Mouse (Mus musculus) midbrain, embryonic 13.5 days (tissue): ENCODE measurements around the gene Klk12. TPM values are rescaled to one million over a fixed set of nuclear protein-coding genes. Genes with fewer than 3 reads are reported as not detected.

ENCODE experiments used
- ATAC-seq: fragments of 200-750 bp; cut with Nextera tagmentation; 2 replicates; pipeline ENCODE4 v1.8.0; 2017; ENCODE audit warnings: mild to moderate bottlenecking, moderate TSS enrichment, moderate library complexity
- H3K27ac ChIP-seq: fragments of 300-500 bp; sonication (generic); 2 replicates; pipeline ENCODE4 v1.5.1; 2015; ENCODE audit warnings: inconsistent platforms, mild to moderate bottlenecking, moderate library complexity
- H3K27me3 ChIP-seq: fragments of 300-500 bp; sonication (generic); 2 replicates; pipeline ENCODE4 v1.6.1; 2015; ENCODE audit warnings: mild to moderate bottlenecking, inconsistent platforms
- H3K36me3 ChIP-seq: fragments of 300-500 bp; sonication (generic); 2 replicates; pipeline ENCODE4 v1.6.1; 2015; ENCODE audit warnings: mild to moderate bottlenecking, inconsistent platforms
- H3K4me1 ChIP-seq: fragments of 300-500 bp; sonication (generic); replicated peaks from 2 replicates; pipeline ENCODE4 v1.6.1; 2015; ENCODE audit warnings: inconsistent platforms
- H3K4me2 ChIP-seq: fragments of 300-500 bp; sonication (generic); replicated peaks from 2 replicates; pipeline ENCODE4 v1.6.1; 2015; ENCODE audit warnings: moderate library complexity, mild to moderate bottlenecking, inconsistent platforms
- H3K4me3 ChIP-seq: fragments of 300-500 bp; sonication (generic); replicated peaks from 2 replicates; pipeline ENCODE4 v1.5.1; 2015; ENCODE audit warnings: mild to moderate bottlenecking, inconsistent platforms
- H3K9ac ChIP-seq: fragments of 300-500 bp; sonication (generic); replicated peaks from 2 replicates; pipeline ENCODE4 v1.6.1; 2015; ENCODE audit warnings: mild to moderate bottlenecking, inconsistent platforms
- H3K9me3 ChIP-seq: fragments of 300-500 bp; sonication (generic); 2 replicates; pipeline ENCODE4 v1.6.1; 2016; ENCODE audit warnings: mild to moderate bottlenecking, inconsistent platforms
- WGBS: fragments of 180-500 bp; shearing (Covaris S2); methylation state at CpG from one replicate; pipeline ENCODE4 v1.1.7; 2015; 5-methylcytosine and 5-hydroxymethylcytosine counted together
- polyA plus RNA-seq: library from polyadenylated mRNA; unstranded; fragments of >200 nt; fragmentation: Nextera tagmentation; extraction: Ambion mirVana; gene quantifications from 2 replicates; pipeline ENCODE4 v1.2.1, GENCODE M21; 2015

Gene Klk12
- polyA plus RNA-seq, 1 experiment from 2014 or later, result not detected

DNA sequence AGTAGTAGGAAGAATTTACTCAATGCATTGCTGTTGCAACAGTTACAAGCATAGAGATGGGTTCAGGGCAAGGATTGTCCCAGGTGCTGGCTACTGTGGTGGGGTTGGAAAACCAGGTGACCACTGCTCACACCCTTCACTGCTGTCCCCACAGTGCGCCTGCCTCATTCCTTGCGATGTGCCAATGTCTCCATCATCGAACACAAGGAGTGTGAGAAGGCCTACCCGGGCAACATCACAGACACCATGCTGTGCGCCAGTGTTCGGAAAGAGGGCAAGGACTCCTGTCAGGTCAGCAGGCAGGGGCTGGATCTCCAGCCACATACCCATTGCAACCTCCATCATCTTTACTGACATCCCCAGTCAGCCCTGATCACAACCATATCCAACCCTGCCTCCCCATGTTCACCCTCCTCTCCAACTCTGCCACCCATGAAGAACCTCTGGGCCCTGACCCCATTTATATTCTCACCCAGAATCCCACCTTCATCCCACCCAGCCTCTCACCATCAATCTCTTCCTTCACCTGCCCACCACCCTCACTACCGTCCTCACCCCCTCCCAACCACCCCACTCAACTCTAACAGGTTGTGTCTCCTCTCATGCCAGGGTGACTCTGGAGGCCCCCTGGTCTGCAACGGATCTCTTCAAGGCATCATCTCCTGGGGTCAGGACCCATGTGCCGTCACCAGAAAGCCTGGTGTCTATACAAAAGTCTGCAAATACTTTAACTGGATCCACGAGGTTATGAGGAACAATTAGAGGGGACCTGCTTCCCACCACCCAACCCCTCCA, 9.7 kb downstream of the Klk12 start:
- H3K4me1 ChIP-seq, result peaks cover 12% of the 10 kb centered on the region
- H3K9ac ChIP-seq, result no peak overlapping the region
- no peaks in the 10 kb centered on the region for H3K36me3 ChIP-seq
- H3K9me3 ChIP-seq, result no peaks in the 10 kb centered on the region
- 87% methylated on average over 10 of the region's 10 CpGs for WGBS
- H3K27ac ChIP-seq, result no peak overlapping the region
- H3K4me3 ChIP-seq, result no peak overlapping the region
- no peak overlapping the region for H3K4me2 ChIP-seq
- peaks cover 5% of the 10 kb centered on the region for H3K27me3 ChIP-seq
- ATAC-seq, result no peak

- Histone ChIP-seq H3K4me2 (no peak overlapping the region), H3K9me3 (no peaks in the 10 kb centered on the region), H3K4me1 (peaks cover 7% of the 10 kb centered on the region), H3K36me3 (no peaks in the 10 kb centered on the region), H3K9ac (no peak overlapping the region), H3K27me3 (peaks cover 7% of the 10 kb centered on the region), H3K27ac (no peak overlapping the region), H3K4me3 (no peak overlapping the region)
- no peak for ATAC-seq
- WGBS, result 74% methylated on average over 6 of the region's 6 CpGs
Measured at GRCm38 (mm10) chr7:43780241-43780640, 11.5 kb downstream of the Klk12 start.

DNA sequence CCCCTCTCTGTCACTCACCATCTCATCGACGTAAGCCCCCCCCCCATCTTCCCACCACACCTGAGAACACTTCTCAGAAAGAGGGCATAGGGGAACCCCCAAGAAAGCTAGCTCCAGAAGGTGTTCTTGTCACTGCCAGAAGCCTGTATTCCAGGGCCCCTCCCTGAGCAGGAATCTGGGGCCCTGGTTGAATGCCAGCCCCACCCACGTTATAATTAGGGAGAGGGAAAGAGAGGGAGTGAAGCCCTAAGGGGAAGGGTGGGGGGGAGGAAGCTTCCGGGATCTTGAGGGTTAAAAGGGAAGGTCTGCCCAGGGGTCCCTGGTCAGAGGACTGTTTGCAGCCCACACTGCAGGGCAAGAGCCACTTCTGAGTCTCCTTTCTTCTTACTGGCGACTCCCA, 12.0 kb downstream of the Klk12 start, which contains the start of gene Klk10:
TSS of gene Klk10 (plus strand) at position 290 of the 400 bp plus-strand sequence.
- H3K9ac ChIP-seq, result no peak within 1 kb of the TSS
- 52% methylated on average over 5 of the region's 5 CpGs for WGBS
- H3K9me3 ChIP-seq, result no peaks in the 10 kb centered on the region
- no peak within 1 kb of the TSS for H3K4me3 ChIP-seq
- no peaks in the 10 kb centered on the region for H3K36me3 ChIP-seq
- no peak within 1 kb of the TSS for H3K27ac ChIP-seq
- H3K27me3 ChIP-seq, result peaks cover 7% of the 10 kb centered on the region
- H3K4me2 ChIP-seq, result no peak within 1 kb of the TSS
- peaks cover 7% of the 10 kb centered on the region for H3K4me1 ChIP-seq
- no peak for ATAC-seq

GRCm38 (mm10) chr7:43781541-43781940, 12.8 kb downstream of the Klk12 start:
- Histone ChIP-seq H3K9ac (no peak overlapping the region), H3K27ac (no peak overlapping the region), H3K4me3 (no peak overlapping the region), H3K27me3 (peaks cover 7% of the 10 kb centered on the region), H3K4me1 (peaks cover 7% of the 10 kb centered on the region), H3K4me2 (no peak overlapping the region), H3K36me3 (no peaks in the 10 kb centered on the region), H3K9me3 (no peaks in the 10 kb centered on the region)
- no peak for ATAC-seq
- WGBS, result 90% methylated on average over 11 of the region's 11 CpGs

GRCm38 (mm10) chr7:43782275-43783265, 13.9 kb downstream of the Klk12 start:
- WGBS, result 7% methylated on average over 36 of the region's 36 CpGs
- Histone ChIP-seq H3K27me3 (peaks cover 7% of the 10 kb centered on the region), H3K36me3 (no peaks in the 10 kb centered on the region)

DNA sequence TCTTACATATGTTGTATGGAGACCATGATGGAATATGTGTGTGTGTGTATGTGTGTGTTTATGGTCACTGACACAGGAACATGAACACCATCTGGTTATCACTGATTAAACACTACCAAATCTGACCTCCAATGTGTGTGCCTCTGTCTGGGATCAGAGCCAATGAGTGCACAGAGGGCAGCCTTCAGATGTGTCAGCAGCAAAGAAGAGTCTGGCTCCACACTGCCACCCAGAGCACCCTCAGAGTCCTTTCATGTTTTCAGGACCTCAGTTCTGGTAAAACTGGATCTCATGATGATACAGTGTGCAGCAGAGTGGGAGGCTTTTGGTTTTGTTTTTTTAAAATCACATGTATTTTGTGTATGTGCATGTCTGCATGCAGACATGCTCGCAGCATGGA, 16.6 kb downstream of the Klk12 start:
- ATAC-seq, result no peak
- Histone ChIP-seq H3K4me3 (no peak overlapping the region), H3K27me3 (peaks cover 7% of the 10 kb centered on the region), H3K9ac (no peak overlapping the region), H3K36me3 (no peaks in the 10 kb centered on the region), H3K9me3 (no peaks in the 10 kb centered on the region), H3K4me2 (no peak overlapping the region), H3K4me1 (peaks cover 7% of the 10 kb centered on the region), H3K27ac (no peak overlapping the region)
- WGBS, result 77% methylated on average over 1 of the region's 1 CpGs

More at GRCm38 (mm10) chr7:43782275-43783265, 13.9 kb downstream of the Klk12 start:
- H3K4me3 ChIP-seq, result peak overlapping the region; percentile 36
- H3K27ac ChIP-seq, result no peak overlapping the region
- no peaks in the 10 kb centered on the region for H3K9me3 ChIP-seq
- H3K9ac ChIP-seq, result peak overlapping the region; percentile 56; the same call in 1 of the 2 replicates
- peak overlapping the region; percentile 61 for H3K4me2 ChIP-seq
- H3K4me1 ChIP-seq, result peaks cover 7% of the 10 kb centered on the region
- peak; percentile 70 for ATAC-seq

DNA sequence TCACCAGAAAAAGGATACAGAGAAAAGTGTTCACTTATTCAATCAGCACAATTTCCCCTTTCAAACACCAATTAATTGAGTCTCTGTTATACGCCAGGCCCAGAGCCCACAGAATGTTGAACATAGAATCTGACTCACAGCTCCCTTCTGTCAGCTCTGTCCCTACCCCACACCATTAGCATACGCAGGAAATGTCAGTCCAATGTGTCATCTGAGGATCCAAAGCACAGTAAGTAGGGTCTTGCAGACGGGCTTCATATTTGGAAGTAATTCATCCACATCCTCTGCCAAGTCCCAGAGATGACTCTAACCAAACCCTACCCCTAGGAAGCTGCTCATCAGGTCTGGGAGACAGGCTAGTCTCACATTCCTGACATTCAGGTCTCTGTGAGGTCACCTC, 19.4 kb downstream of the Klk12 start:
- peaks cover 5% of the 10 kb centered on the region for H3K27me3 ChIP-seq
- no peaks in the 10 kb centered on the region for H3K9me3 ChIP-seq
- H3K27ac ChIP-seq, result no peak overlapping the region
- no peak overlapping the region for H3K9ac ChIP-seq
- 81% methylated on average over 3 of the region's 3 CpGs for WGBS
- no peak for ATAC-seq
- H3K4me1 ChIP-seq, result no peaks in the 10 kb centered on the region
- H3K4me2 ChIP-seq, result no peak overlapping the region
- H3K36me3 ChIP-seq, result no peaks in the 10 kb centered on the region
- no peak overlapping the region for H3K4me3 ChIP-seq

- Histone ChIP-seq H3K9me3 (no peaks in the 10 kb centered on the region), H3K4me3 (no peak overlapping the region), H3K4me2 (no peak overlapping the region), H3K36me3 (no peaks in the 10 kb centered on the region), H3K4me1 (no peaks in the 10 kb centered on the region), H3K9ac (no peak overlapping the region), H3K27me3 (no peaks in the 10 kb centered on the region; the same call in 1 of the 2 replicates), H3K27ac (no peak overlapping the region)
- 71% methylated on average over 2 of the region's 2 CpGs for WGBS
- ATAC-seq, result no peak
Measured at GRCm38 (mm10) chr7:43789295-43789694, 20.6 kb downstream of the Klk12 start.

GRCm38 (mm10) chr7:43791591-43791990, 22.9 kb downstream of the Klk12 start, which contains the start of gene Klk9:
Gene Klk9, plus strand, starts transcription at chr7:43791891.
- 83% methylated on average over 7 of the region's 7 CpGs for WGBS
- Histone ChIP-seq H3K27ac (no peak within 1 kb of the TSS), H3K9me3 (no peaks in the 10 kb centered on the region), H3K4me1 (peaks cover 8% of the 10 kb centered on the region), H3K36me3 (no peaks in the 10 kb centered on the region), H3K9ac (no peak within 1 kb of the TSS), H3K4me3 (no peak within 1 kb of the TSS), H3K27me3 (peaks cover 20% of the 10 kb centered on the region), H3K4me2 (no peak within 1 kb of the TSS)
- no peak for ATAC-seq

DNA sequence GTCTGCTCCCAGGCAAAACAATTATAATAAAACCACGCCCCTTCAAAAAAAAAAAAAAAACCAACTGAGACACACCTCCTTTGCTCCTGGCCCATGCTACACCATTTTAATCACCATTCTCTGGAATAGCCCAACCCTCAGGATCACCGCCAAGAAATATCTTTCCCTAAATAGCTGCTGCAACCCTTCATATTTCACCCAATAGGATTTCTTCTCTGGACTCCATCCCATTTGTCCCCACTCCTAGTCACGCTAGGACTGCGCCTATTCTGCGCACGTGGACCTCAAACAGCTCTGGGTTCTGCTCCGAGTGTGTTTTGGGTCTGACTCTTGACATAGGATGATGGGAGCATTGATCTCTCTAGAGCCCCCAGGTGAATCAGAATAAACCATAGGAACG, 27.7 kb downstream of the Klk12 start:
- peaks cover 17% of the 10 kb centered on the region for H3K4me1 ChIP-seq
- H3K9ac ChIP-seq, result 0 out of 2 replicates have a peak overlapping the region, but pooled peaks have one; percentile 51
- 9% methylated on average over 8 of the region's 8 CpGs for WGBS
- peaks cover 45% of the 10 kb centered on the region for H3K27me3 ChIP-seq
- H3K36me3 ChIP-seq, result no peaks in the 10 kb centered on the region
- H3K9me3 ChIP-seq, result no peaks in the 10 kb centered on the region
- peak overlapping the region; percentile 49 for H3K4me3 ChIP-seq
- 0 out of 2 replicates have a peak, but pooled peaks have one; percentile 3 for ATAC-seq
- peak overlapping the region; percentile 78 for H3K4me2 ChIP-seq
- no peak overlapping the region for H3K27ac ChIP-seq

DNA sequence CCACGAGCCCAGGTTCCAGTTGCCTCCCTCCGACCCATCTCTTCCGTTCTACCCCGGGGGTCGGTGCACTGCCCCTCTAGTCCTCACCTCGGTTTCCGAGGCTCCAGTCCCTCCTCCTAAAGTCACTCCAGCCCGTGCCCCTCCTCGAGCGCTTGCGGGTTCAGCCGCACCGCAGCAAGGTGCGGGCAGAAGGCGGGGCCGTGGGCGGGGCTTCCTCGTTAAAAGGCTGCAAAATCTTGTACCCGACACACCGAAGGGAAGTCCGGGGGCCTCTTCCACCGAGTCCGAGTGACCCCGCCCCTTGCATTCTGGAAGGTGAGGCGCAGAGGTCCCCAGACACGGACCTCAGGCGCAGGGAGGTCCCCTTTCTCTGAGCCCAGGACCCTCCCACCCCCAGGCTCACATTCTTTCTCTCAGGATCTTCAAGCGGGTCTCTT, 28.7 kb downstream of the Klk12 start, which contains the start of gene Klk8:
TSS of gene Klk8 (plus strand) at position 245 of the 437 bp plus-strand sequence.
- WGBS, result under 1% methylated on average over 28 of the region's 28 CpGs
- H3K36me3 ChIP-seq, result no peaks in the 10 kb centered on the region
- peak within 1 kb of the TSS; percentile 78 for H3K4me2 ChIP-seq
- no peaks in the 10 kb centered on the region for H3K9me3 ChIP-seq
- no peak within 1 kb of the TSS for H3K27ac ChIP-seq
- peak within 1 kb of the TSS; percentile 49 for H3K4me3 ChIP-seq
- ATAC-seq, result peak; percentile 46
- H3K27me3 ChIP-seq, result peaks cover 45% of the 10 kb centered on the region
- peaks cover 17% of the 10 kb centered on the region for H3K4me1 ChIP-seq
- peak within 1 kb of the TSS; percentile 51 for H3K9ac ChIP-seq
